Mouse (Mus musculus) C2C12 (cell line): ENCODE results near the gene Nprl3.

Experiments used
- CTCF ChIP-seq: IDR thresholded peaks from one replicate; pipeline ENCODE4 v1.5.1; 2011; ENCODE audit not compliant: control insufficient read depth, insufficient read depth, insufficient read length
- FOSL1 ChIP-seq: IDR thresholded peaks from one replicate; pipeline ENCODE4 v1.8.0; 2011; ENCODE audit warnings: mild to moderate bottlenecking, low read length; ENCODE audit not compliant: poor library complexity, insufficient read depth, severe bottlenecking
- MAX ChIP-seq: IDR thresholded peaks from one replicate; pipeline ENCODE4 v1.6.1; 2011; ENCODE audit warnings: mild to moderate bottlenecking, control low read depth
- MYOD1 ChIP-seq: IDR thresholded peaks from one replicate; pipeline ENCODE4 v1.6.1; 2011; ENCODE audit warnings: low read depth; ENCODE audit not compliant: control insufficient read depth, insufficient read length
- MYOG ChIP-seq: IDR thresholded peaks from one replicate; pipeline ENCODE4 v1.6.1; 2011; ENCODE audit not compliant: control insufficient read depth, insufficient read length; ENCODE audit errors: extremely low read depth
- USF1 ChIP-seq: IDR thresholded peaks from one replicate; pipeline ENCODE4 v1.6.1; 2011; ENCODE audit warnings: low read depth, mild to moderate bottlenecking, control low read depth, moderate library complexity

GRCm38 (mm10) chr11:32280646-32281045 lies 13.1 kb upstream of the Nprl3 start:
- TF ChIP-seq CTCF (no peak), USF1 (no peak), FOSL1 (no peak), MYOG (no peak), MYOD1 (no peak), MAX (no peak)
